8 mouse cellular contexts compared by ENCODE assay signal in genomic region chr12:18515077-18515476, GRCm38 (mm10). TPM values are rescaled to one million over a fixed set of nuclear protein-coding genes. Genes with fewer than 3 reads are reported as not detected.
A peak's percentile ranks its signal among the peaks of the same experiment; 100 is the strongest.
DNase-seq lines count a peak whose midpoint lies in the region; ATAC-seq lines count a peak whose summit lies in the region.
"Not testable (repeated sequence)": the region's sequence is repeated elsewhere in the genome, so short reads cannot be mapped to it uniquely, and the experiment has no call there.

No protein-coding gene starts in this region.

- H3K9ac ChIP-seq in forebrain, embryonic 13.5 days: not testable (repeated sequence)

- H3K27me3 ChIP-seq in forebrain, embryonic 13.5 days; midbrain, embryonic 10.5 days (ENCODE audit: low read depth, poor library complexity, severe bottlenecking): not testable (repeated sequence)

- peak; percentile 9 for DNase-seq in embryo, embryonic 10 days (ENCODE audit: low spot score)
- DNase-seq in heart, postnatal 14 days: peak; percentile 1 to 3
- DNase-seq in kidney, adult 18-20 months: peak; percentile 1
- peak; percentile 3 for DNase-seq in liver
- DNase-seq in midbrain, embryonic 10.5 days (ENCODE audit: low spot score): peak; percentile 13
- peak; percentile 2 for DNase-seq in ovary, postnatal 36 days (ENCODE audit: low spot score)
- peak; percentile 2 for DNase-seq in urinary bladder, postnatal 25 days (ENCODE audit: low spot score)

- H3K27ac ChIP-seq in forebrain, embryonic 13.5 days; midbrain, embryonic 10.5 days (replicated peaks): not testable (repeated sequence)

- WGBS in forebrain, embryonic 13.5 days: 22% methylated on average over 17 of the region's 17 CpGs
- 26% methylated on average over 17 of the region's 17 CpGs for WGBS in midbrain, embryonic 10.5 days

- H3K9me3 ChIP-seq in forebrain, embryonic 13.5 days (replicated peaks): peaks cover 18% of the 10 kb centered on the region
- peaks cover 35% of the 10 kb centered on the region for H3K9me3 ChIP-seq in midbrain, embryonic 10.5 days (replicated peaks)

- not testable (repeated sequence) for ATAC-seq in forebrain, embryonic 13.5 days

- intact Hi-C loops in heart, postnatal 14 days (cut with DNase I): not testable (repeated sequence)

- H3K4me1 ChIP-seq in forebrain, embryonic 13.5 days; midbrain, embryonic 10.5 days: not testable (repeated sequence)

- peak overlapping the region; percentile 29; the same call in 1 of the 2 replicates for H3K4me3 ChIP-seq in forebrain, embryonic 13.5 days
- H3K4me3 ChIP-seq in midbrain, embryonic 10.5 days: peak overlapping the region; percentile 54

- 0 out of 2 replicates have a peak overlapping the region, but pooled peaks have one; percentile 17 for H3K4me2 ChIP-seq in forebrain, embryonic 13.5 days

- H3K36me3 ChIP-seq in forebrain, embryonic 13.5 days (ENCODE audit: poor library complexity, severe bottlenecking); midbrain, embryonic 10.5 days: not testable (repeated sequence)

RNA-seq across cellular contexts. Expression of gene 5730507C01Rik, which starts 0.8 kb away (rescaled TPM):
- 1.0 and 1.4 TPM in 2 replicates for polyA plus RNA-seq in forebrain, embryonic 13.5 days (2015; fragmentation: Nextera tagmentation; extraction: Ambion mirVana)
- total RNA-seq in heart, postnatal 14 days (2021): under 1 TPM; 0.31 to 0.37 TPM
- 3.0 and 3.1 TPM in 2 replicates for polyA plus RNA-seq in midbrain, embryonic 10.5 days (2016; fragmentation: Nextera tagmentation; extraction: Ambion mirVana)
